Mouse (Mus musculus) cerebellum, adult 18-20 months (tissue): ENCODE measurements around the gene Vmn1r200.
"Not testable (repeated sequence)": the region's sequence is repeated elsewhere in the genome, so short reads cannot be mapped to it uniquely, and the experiment has no call there.

Source experiments
- DNase-seq, 2 experiments: peaks; one replicate each; pipeline ENCODE4 v3.0.0; 2021

The Vmn1r200 gene

GRCm38 (mm10) chr13:22390073-22390472 lies at the start of gene Vmn1r200:
Gene Vmn1r200, plus strand, starts transcription at chr13:22390373.
- DNase-seq = no peak

DNA sequence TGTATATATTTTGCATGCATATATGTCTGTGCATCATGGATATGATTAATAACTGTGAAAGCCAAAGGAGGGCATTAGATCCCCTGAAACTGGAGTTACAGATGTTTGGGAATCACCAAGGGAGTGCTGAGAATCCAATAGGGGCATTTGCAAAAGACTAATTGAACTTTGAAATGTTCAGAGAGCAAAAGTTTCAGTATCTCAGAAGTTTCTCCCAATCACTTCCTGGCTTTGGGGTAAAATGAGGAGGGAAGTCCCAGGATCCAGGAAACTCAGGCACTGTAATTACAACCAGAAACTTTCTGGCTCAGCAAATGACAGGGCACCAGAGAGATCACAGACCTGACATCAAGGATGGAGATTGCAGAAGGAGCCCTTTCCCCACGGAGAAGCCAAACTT lies 40.1 kb upstream of the Vmn1r200 start, which contains the start of gene Vmn1r198:
Vmn1r198 (plus strand) TSS at position 301 of the 400 bp plus-strand sequence.
- DNase-seq = no peak

DNA sequence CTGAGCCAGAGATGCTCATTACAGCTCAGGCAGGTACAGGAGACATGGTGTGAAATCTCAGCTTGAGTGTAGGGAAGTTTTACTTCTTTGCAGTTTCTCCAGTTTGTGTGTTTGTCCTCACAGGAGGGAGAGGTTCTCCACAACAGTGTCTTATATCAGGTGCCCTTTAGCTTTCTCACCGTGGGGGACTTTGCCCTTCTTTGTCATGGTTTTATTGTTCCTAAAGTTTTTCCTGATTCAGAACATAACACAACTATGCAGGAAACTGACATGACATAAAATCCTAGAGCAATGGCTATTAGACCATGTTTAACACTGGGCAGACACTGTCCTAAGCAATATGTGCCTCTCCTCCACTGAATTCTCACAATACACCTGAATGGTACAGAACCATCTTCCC lies 39.4 kb upstream of the Vmn1r200 start:
- DNase-seq = no peak

DNA sequence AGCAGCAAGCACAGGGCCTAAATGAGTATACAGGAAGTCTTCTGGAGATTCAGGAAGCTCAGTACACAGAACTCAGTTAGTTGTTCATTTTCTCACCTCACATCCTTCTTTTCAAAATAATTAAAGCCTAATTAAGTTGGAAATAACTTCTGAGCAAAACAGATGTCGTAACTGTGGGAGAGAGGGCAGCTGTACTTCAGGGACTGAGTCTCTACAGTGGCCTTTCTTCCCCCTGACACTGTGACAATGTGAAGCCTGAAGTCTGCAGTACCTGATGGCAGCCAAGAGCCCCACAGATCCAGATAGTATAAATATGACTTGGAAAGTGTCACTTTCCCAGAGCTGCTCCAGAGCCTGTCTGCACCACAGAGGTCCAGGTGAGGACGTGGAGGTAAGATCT lies 10.7 kb upstream of the Vmn1r200 start, which contains the start of gene Vmn1r199:
Vmn1r199 (plus strand) TSS at position 301 of the 400 bp plus-strand sequence.
- no peak for DNase-seq

- DNase-seq = not testable (repeated sequence)
Measured at GRCm38 (mm10) chr13:22381128-22381527, 9.0 kb upstream of the Vmn1r200 start.

DNA sequence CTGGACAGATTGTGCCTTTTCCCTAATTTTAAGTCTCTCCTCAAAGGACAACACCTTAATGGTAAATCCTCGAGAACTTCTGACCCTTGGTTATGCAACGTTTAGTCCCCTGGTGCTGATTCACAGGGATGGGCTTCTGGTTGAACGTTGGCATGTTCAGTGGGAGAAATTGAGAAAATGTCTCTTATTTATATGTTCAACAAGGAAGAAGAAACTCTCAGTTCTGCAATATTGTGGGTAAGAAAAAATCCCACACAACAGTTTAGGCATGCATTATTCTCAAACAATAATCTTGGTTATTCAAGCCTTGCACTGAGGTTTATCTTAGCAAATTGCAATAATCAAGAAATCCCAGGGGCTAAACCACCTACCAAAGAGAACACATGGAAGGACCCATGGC lies 6.8 kb upstream of the Vmn1r200 start:
- no peak for DNase-seq

DNA sequence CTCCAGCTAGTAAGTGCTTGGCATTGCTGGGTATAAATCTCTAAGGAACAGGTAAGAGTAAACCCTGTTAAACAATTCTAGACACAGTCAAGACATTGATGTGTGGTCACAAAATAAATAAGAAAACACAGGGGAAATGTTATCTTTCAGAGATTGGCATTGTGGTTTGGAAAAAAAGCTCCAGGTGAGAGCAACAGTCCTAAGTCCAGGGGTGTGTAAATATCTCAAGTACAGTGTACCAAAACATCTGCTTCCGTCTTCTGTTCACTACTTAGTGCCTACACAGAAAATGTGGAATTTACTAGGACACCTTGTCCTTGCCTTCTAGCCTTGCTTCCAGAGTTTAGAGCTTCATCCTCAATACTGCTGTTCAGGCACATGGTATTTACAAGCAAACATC lies 3.1 kb upstream of the Vmn1r200 start:
- DNase-seq = no peak

- no peak for DNase-seq
Measured at GRCm38 (mm10) chr13:22402978-22403377, 12.8 kb downstream of the Vmn1r200 start.
